Comparison of ENCODE assay signal across 9 mouse cellular contexts in the genomic region with DNA sequence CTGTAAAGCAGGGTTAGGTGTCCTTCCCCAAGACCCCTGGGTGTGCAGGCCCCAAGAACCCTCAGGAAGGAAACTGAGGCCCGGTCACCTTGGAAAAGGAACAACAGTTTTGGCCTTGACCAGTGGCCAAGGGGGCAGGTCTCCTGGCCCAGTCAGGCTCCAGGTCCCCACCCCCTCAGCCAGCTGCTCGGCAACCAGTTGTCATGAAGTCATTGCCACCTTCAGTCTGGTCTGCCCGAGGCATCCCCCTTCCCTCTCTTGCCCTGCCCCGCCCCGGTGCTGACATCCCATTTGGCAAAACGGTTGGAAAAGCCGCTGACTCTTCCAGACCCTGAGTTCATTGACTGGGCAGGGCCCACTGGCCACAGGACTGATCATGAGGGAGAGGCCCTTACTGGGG.
DNase-seq lines count a peak whose midpoint lies in the region; ATAC-seq and TF ChIP-seq lines count a peak whose summit lies in the region.
"Had no signal": no experiment of that assay in that cellular context is flagged by ENCODE, and none has a peak within 500 bp of the region (broad histone marks: within the 10 kb centered on the region; RNA-seq: fewer than 3 reads in every experiment).

No protein-coding gene starts in this region.

- H3K79me2 ChIP-seq in heart, adult 2 months (replicated peaks; ENCODE audit: control insufficient read depth, insufficient read depth, low read length), result no peaks in the 10 kb centered on the region

- H3K4me3 ChIP-seq in heart, adult 2 months, result no peak overlapping the region
- H3K4me3 ChIP-seq in heart, embryonic 12.5 days, result no peak overlapping the region
- no peak overlapping the region for H3K4me3 ChIP-seq in heart, embryonic 15.5 days
- H3K4me3 ChIP-seq in stomach, embryonic 16.5 days (replicated peaks; ENCODE audit: low read length), result no peak overlapping the region
- H3K4me3 ChIP-seq: erythroblast, embryonic 14.5 days had no signal

- 0 out of 2 replicates have a peak, but pooled peaks have one; percentile 27 for TF ChIP-seq EP300 in heart, adult 2 months (IDR thresholded peaks at IDR 0.05; ENCODE audit: insufficient read depth, low read depth, low read length)

- no peaks in the 10 kb centered on the region for H3K27me3 ChIP-seq in heart, adult 2 months (ENCODE audit: control insufficient read depth, insufficient read depth, low read length)
- H3K27me3 ChIP-seq in heart, embryonic 12.5 days (replicated peaks), result no peaks in the 10 kb centered on the region
- H3K27me3 ChIP-seq in heart, embryonic 15.5 days, result no peaks in the 10 kb centered on the region
- H3K27me3 ChIP-seq in stomach, embryonic 16.5 days (ENCODE audit: control insufficient read depth, insufficient read depth, low read length), result no peaks in the 10 kb centered on the region

- no peak overlapping the region for H3K4me2 ChIP-seq in heart, embryonic 12.5 days
- H3K4me2 ChIP-seq in heart, embryonic 15.5 days, result no peak overlapping the region
- no peak overlapping the region for H3K4me2 ChIP-seq in stomach, embryonic 16.5 days (ENCODE audit: low read depth, low read length)

- peak overlapping the region; percentile 95 for H3K27ac ChIP-seq in heart, adult 2 months
- H3K27ac ChIP-seq in heart, embryonic 12.5 days (ENCODE audit: poor library complexity, severe bottlenecking), result no peak overlapping the region
- H3K27ac ChIP-seq in heart, embryonic 15.5 days, result peak overlapping the region; percentile 95; the same call in 1 of the 2 replicates
- H3K27ac ChIP-seq in stomach, embryonic 16.5 days (ENCODE audit: low read length), result peak overlapping the region; percentile 75; the same call in 1 of the 2 replicates

- TF ChIP-seq CTCF in heart, adult 2 months (IDR thresholded peaks at IDR 0.05), result no peak

- ATAC-seq in heart, embryonic 12.5 days (ENCODE audit: insufficient number of reproducible peaks, low FRiP score), result no peak
- ATAC-seq in heart, embryonic 15.5 days (replicated peaks; ENCODE audit: insufficient number of reproducible peaks, insufficient read depth, low FRiP score, low read depth), result no peak
- ATAC-seq in stomach, embryonic 16.5 days (ENCODE audit: insufficient read depth, low FRiP score), result no peak
- ATAC-seq in activated CD4-positive, CD25-positive, alpha-beta regulatory T cell, adult 4 months, result no peak

- H3K9me3 ChIP-seq in heart, embryonic 12.5 days (replicated peaks), result no peaks in the 10 kb centered on the region
- no peaks in the 10 kb centered on the region for H3K9me3 ChIP-seq in heart, embryonic 15.5 days (replicated peaks)
- no peaks in the 10 kb centered on the region for H3K9me3 ChIP-seq in stomach, embryonic 16.5 days (replicated peaks; ENCODE audit: control insufficient read depth, low read length)

- no peak overlapping the region for H3K9ac ChIP-seq in heart, adult 2 months (ENCODE audit: low read depth, low read length)
- H3K9ac ChIP-seq in heart, embryonic 12.5 days, result no peak overlapping the region
- H3K9ac ChIP-seq in heart, embryonic 15.5 days, result no peak overlapping the region
- no peak overlapping the region for H3K9ac ChIP-seq in stomach, embryonic 16.5 days (ENCODE audit: low read length)

- intact Hi-C loops in heart, adult 2 months (cut with DNase I), result no loop called here
- intact Hi-C loops in left cerebral cortex, postnatal 14 days (cut with DNase I), result no loop called here

- DNase-seq in heart, adult 2 months, result peak; percentile 57 to 63
- peak; percentile 25 for DNase-seq in urinary bladder, postnatal 14 days (ENCODE audit: low spot score)
- DNase-seq in urinary bladder, postnatal 4 days (ENCODE audit: low spot score in 2 of 2), result no peak
- DNase-seq in left cerebral cortex, postnatal 14 days (ENCODE audit: low spot score in 2 of 2), result no peak

- TF ChIP-seq POLR2A in heart, adult 2 months (IDR thresholded peaks at IDR 0.05; ENCODE audit: insufficient read depth, low read depth, low read length), result no peak

- peaks cover 17% of the 10 kb centered on the region for H3K4me1 ChIP-seq in heart, adult 2 months (ENCODE audit: control insufficient read depth, insufficient read depth, low read length)
- H3K4me1 ChIP-seq in heart, embryonic 12.5 days (replicated peaks), result peaks cover 65% of the 10 kb centered on the region
- H3K4me1 ChIP-seq in heart, embryonic 15.5 days (replicated peaks), result peaks cover 62% of the 10 kb centered on the region
- peaks cover 39% of the 10 kb centered on the region for H3K4me1 ChIP-seq in stomach, embryonic 16.5 days (ENCODE audit: control insufficient read depth, insufficient read depth, low read length)

- H3K36me3 ChIP-seq in heart, adult 2 months (ENCODE audit: control insufficient read depth, insufficient read depth, low read length), result no peaks in the 10 kb centered on the region
- no peaks in the 10 kb centered on the region for H3K36me3 ChIP-seq in heart, embryonic 12.5 days
- no peaks in the 10 kb centered on the region for H3K36me3 ChIP-seq in heart, embryonic 15.5 days
- H3K36me3 ChIP-seq in stomach, embryonic 16.5 days (ENCODE audit: control insufficient read depth, insufficient read depth, low read length), result no peaks in the 10 kb centered on the region

- WGBS in heart, adult 2 months, result 35% methylated on average over 7 of the region's 7 CpGs
- WGBS in heart, embryonic 12.5 days, result 50% methylated on average over 7 of the region's 7 CpGs
- 43% methylated on average over 7 of the region's 7 CpGs for WGBS in heart, embryonic 15.5 days
- 46% methylated on average over 7 of the region's 7 CpGs for WGBS in stomach, embryonic 16.5 days

Comparison
In these comparisons a context has a peak if more than half of its experiments do, and no peak if none do; other contexts are left out.
1. DNase-seq: peak in heart, adult 2 months (2 of 2) and urinary bladder, postnatal 14 days (single experiment); none in urinary bladder, postnatal 4 days (0 of 2) and left cerebral cortex, postnatal 14 days (0 of 2).